ENCODE assay signal across 18 mouse cellular contexts in genomic region chr5:139206525-139206924, GRCm38 (mm10). TPM values are rescaled to one million over a fixed set of nuclear protein-coding genes. Genes with fewer than 3 reads are reported as not detected.
A peak's percentile ranks its signal among the peaks of the same experiment; 100 is the strongest.
DNase-seq lines count a peak whose midpoint lies in the region; ATAC-seq and TF ChIP-seq lines count a peak whose summit lies in the region.
"Had no signal": no experiment of that assay in that cellular context is flagged by ENCODE, and none has a peak within 500 bp of the region (broad histone marks: within the 10 kb centered on the region; RNA-seq: fewer than 3 reads in every experiment).

No protein-coding gene starts in this region.

- no peak for ATAC-seq in midbrain, embryonic 14.5 days (ENCODE audit: low FRiP score, low TSS enrichment)
- no peak for ATAC-seq in midbrain, postnatal 0 days (ENCODE audit: low FRiP score)
- no peak for ATAC-seq in erythroid progenitor cell, adult 5-6 weeks (replicated peaks; ENCODE audit: low FRiP score, poor library complexity, severe bottlenecking)
- ATAC-seq: forebrain, embryonic 13.5 days; midbrain, embryonic 13.5 days had no signal

- H3K4me1 ChIP-seq in midbrain, embryonic 14.5 days (ENCODE audit: control insufficient read depth, insufficient read depth, low read length): peaks cover 15% of the 10 kb centered on the region
- H3K4me1 ChIP-seq in midbrain, postnatal 0 days (ENCODE audit: insufficient read depth, low read length): peaks cover 7% of the 10 kb centered on the region; the same call in 1 of the 2 replicates
- H3K4me1 ChIP-seq in CH12.LX (ENCODE audit: control insufficient read depth in 1 of 2, insufficient read depth in 2 of 2): peaks cover 0 to 18% of the 10 kb centered on the region in 2 experiments; a peak in 2 of 4 replicates

- peaks cover 2% of the 10 kb centered on the region; the same call in 1 of the 2 replicates for H3K79me2 ChIP-seq in CH12.LX (replicated peaks; ENCODE audit: control insufficient read depth, extremely low read depth, insufficient read depth, poor library complexity, severe bottlenecking)

- no peak overlapping the region for H3K27ac ChIP-seq in midbrain, embryonic 14.5 days (replicated peaks; ENCODE audit: low read depth, low read length)
- no peak overlapping the region for H3K27ac ChIP-seq in midbrain, postnatal 0 days (ENCODE audit: low read depth, low read length)
- no peak overlapping the region for H3K27ac ChIP-seq in CH12.LX (ENCODE audit: insufficient read depth, low read depth)
- H3K27ac ChIP-seq: embryonic facial prominence, embryonic 15.5 days; forebrain, embryonic 13.5 days; hindbrain, embryonic 14.5 days; limb, embryonic 12.5 days; macrophage; midbrain, embryonic 13.5 days; stomach, embryonic 15.5 days had no signal

- DNase-seq in midbrain, embryonic 14.5 days: peak; percentile 6
- DNase-seq in midbrain, postnatal 0 days (ENCODE audit: low spot score): no peak
- peak; percentile 47 for DNase-seq in CD4-positive helper T cell, adult 2 months (ENCODE audit: low read depth, low spot score)
- DNase-seq in CH12.LX (ENCODE audit: extremely low read depth): no peak
- DNase-seq in naive thymus-derived CD4-positive, alpha-beta T cell, adult 2 months (ENCODE audit: low read depth): peak; percentile 24
- DNase-seq in right cerebral cortex, postnatal 10 days (ENCODE audit: low spot score in 2 of 2): no peak
- DNase-seq: adrenal gland, adult 2 months; cerebellum, adult 11-12 months; kidney, adult 2 months; lung, adult 2 months had no signal

- peaks cover 12% of the 10 kb centered on the region for H3K36me3 ChIP-seq in midbrain, embryonic 14.5 days (ENCODE audit: control insufficient read depth, insufficient read depth, low read length)
- peaks cover 16% of the 10 kb centered on the region for H3K36me3 ChIP-seq in midbrain, postnatal 0 days (ENCODE audit: insufficient read depth, low read length)
- H3K36me3 ChIP-seq in CH12.LX (replicated peaks in 1 of 2; ENCODE audit: control insufficient read depth in 1 of 2, insufficient read depth in 1 of 2, low read length in 1 of 2): peaks cover 0 to 41% of the 10 kb centered on the region in 2 experiments

- TF ChIP-seq RAD21 in CH12.LX (IDR thresholded peaks at IDR 0.05; ENCODE audit: low read depth, low read length): no peak

- 69% methylated on average over 7 of the region's 7 CpGs for WGBS in midbrain, embryonic 14.5 days
- WGBS in midbrain, postnatal 0 days: 69% methylated on average over 7 of the region's 7 CpGs

- no peak for TF ChIP-seq POLR2A in CH12.LX (IDR thresholded peaks at IDR 0.05; ENCODE audit: low read depth, low read length)

- no peak overlapping the region for H3K4me2 ChIP-seq in midbrain, embryonic 14.5 days (ENCODE audit: low read length)
- no peak overlapping the region for H3K4me2 ChIP-seq in midbrain, postnatal 0 days (ENCODE audit: low read depth, low read length, poor library complexity, severe bottlenecking)
- H3K4me2 ChIP-seq in CH12.LX (ENCODE audit: insufficient read depth, low read depth, poor library complexity, severe bottlenecking): no peak overlapping the region
- H3K4me2 ChIP-seq: embryonic facial prominence, embryonic 15.5 days; forebrain, embryonic 13.5 days; hindbrain, embryonic 14.5 days; limb, embryonic 12.5 days; midbrain, embryonic 13.5 days; stomach, embryonic 15.5 days had no signal

- no peaks in the 10 kb centered on the region for H3K27me3 ChIP-seq in midbrain, embryonic 14.5 days (ENCODE audit: control insufficient read depth, insufficient read depth, low read length)
- H3K27me3 ChIP-seq in midbrain, postnatal 0 days (ENCODE audit: insufficient read depth, low read length): no peaks in the 10 kb centered on the region
- H3K27me3 ChIP-seq in CH12.LX (replicated peaks): no peaks in the 10 kb centered on the region
- H3K27me3 ChIP-seq: embryonic facial prominence, embryonic 15.5 days; forebrain, embryonic 13.5 days; limb, embryonic 12.5 days; midbrain, embryonic 13.5 days; stomach, embryonic 15.5 days had no signal

- TF ChIP-seq EP300 in CH12.LX (IDR thresholded peaks at IDR 0.05; ENCODE audit: low read length): no peak

- no peaks in the 10 kb centered on the region for H3K9me3 ChIP-seq in midbrain, embryonic 14.5 days (ENCODE audit: control insufficient read depth, low read length)
- H3K9me3 ChIP-seq in midbrain, postnatal 0 days (ENCODE audit: low read length): no peaks in the 10 kb centered on the region
- no peaks in the 10 kb centered on the region for H3K9me3 ChIP-seq in CH12.LX (replicated peaks; ENCODE audit: low read length)
- H3K9me3 ChIP-seq: embryonic facial prominence, embryonic 15.5 days; forebrain, embryonic 13.5 days; limb, embryonic 12.5 days; midbrain, embryonic 13.5 days; stomach, embryonic 15.5 days had no signal

- TF ChIP-seq CTCF in midbrain, postnatal 0 days (IDR thresholded peaks at IDR 0.05): no peak
- TF ChIP-seq CTCF in CH12.LX (conservative IDR thresholded peaks at IDR 0.05 in 1 of 2, IDR thresholded peaks at IDR 0.05 in 1 of 2; ENCODE audit: low read depth in 2 of 2, low read length in 2 of 2): no peak

- no peak overlapping the region for H3K4me3 ChIP-seq in midbrain, embryonic 14.5 days (replicated peaks; ENCODE audit: low read depth, low read length)
- H3K4me3 ChIP-seq in midbrain, postnatal 0 days (ENCODE audit: low read depth, low read length): no peak overlapping the region
- H3K4me3 ChIP-seq in CH12.LX (replicated peaks in 1 of 3; ENCODE audit: low read depth in 2 of 3, low read length in 2 of 3, poor library complexity in 1 of 3): no peak overlapping the region
- H3K4me3 ChIP-seq: embryonic facial prominence, embryonic 15.5 days; forebrain, embryonic 13.5 days; limb, embryonic 12.5 days; midbrain, embryonic 13.5 days; stomach, embryonic 15.5 days had no signal

- dilution Hi-C loops in CH12.LX (cut with MboI; ENCODE audit: extremely low pct_ligation_motif_present, extremely low pct_unique_long_range_greater_than_20kb, low sequenced_read_pairs): no loop called here

- H3K9ac ChIP-seq in midbrain, embryonic 14.5 days (replicated peaks; ENCODE audit: low read length): 0 out of 2 replicates have a peak overlapping the region, but pooled peaks have one; percentile 12
- H3K9ac ChIP-seq in midbrain, postnatal 0 days (replicated peaks; ENCODE audit: low read length, poor library complexity, severe bottlenecking): no peak overlapping the region
- H3K9ac ChIP-seq in CH12.LX (ENCODE audit: insufficient read depth, low read depth): no peak overlapping the region
- H3K9ac ChIP-seq: embryonic facial prominence, embryonic 15.5 days; forebrain, embryonic 13.5 days; hindbrain, embryonic 14.5 days; limb, embryonic 12.5 days; midbrain, embryonic 13.5 days; stomach, embryonic 15.5 days had no signal

- in situ Hi-C loops in CH12.LX (cut with MboI; ENCODE audit: low pct_ligation_motif_present, low pct_unique_long_range_greater_than_20kb, low sequenced_read_pairs): no loop called here

TF ChIP-seq in CH12.LX, 34 proteins besides CTCF, POLR2A, EP300 and RAD21:
- TF ChIP-seq CHD1 (IDR thresholded peaks at IDR 0.05; ENCODE audit: low read depth, low read length): no peak
- no peak for TF ChIP-seq HCFC1 (IDR thresholded peaks at IDR 0.05; ENCODE audit: low read depth, low read length)
- TF ChIP-seq UBTF (IDR thresholded peaks at IDR 0.05; ENCODE audit: low read depth, low read length): 0 out of 2 replicates have a peak, but pooled peaks have one; percentile 87
- peak; percentile 75; the same call in 1 of the 2 replicates for TF ChIP-seq TBP (conservative IDR thresholded peaks at IDR 0.05; ENCODE audit: low read depth, low read length)

RNA-seq across cellular contexts. Expression of gene Sun1, which starts 6.1 kb away (rescaled TPM):
- polyA plus RNA-seq in midbrain, embryonic 14.5 days (2014; fragmentation: Nextera tagmentation; extraction: Ambion mirVana): 41.8 and 48.3 TPM in 2 replicates
- total RNA-seq in midbrain, postnatal 0 days (2014; rRNA removed): 63.6 and 75.0 TPM in 2 replicates
- polyA plus RNA-seq in midbrain, postnatal 0 days (2015; fragmentation: Nextera tagmentation; extraction: Ambion mirVana): 32.1 and 35.3 TPM in 2 replicates
- 16.7 and 18.5 TPM in 2 replicates for total RNA-seq in CH12.LX (2012; rRNA removed)
- total RNA-seq in CH12.LX (2014; rRNA removed): 12.2 and 12.9 TPM in 2 replicates
- 8.7 and 10.1 TPM in 2 replicates for polyA plus RNA-seq in CH12.LX (2012; ENCODE audit: insufficient read length, low read depth)
- total RNA-seq in erythroid progenitor cell, adult 5-6 weeks (2015; ENCODE audit: low replicate concordance): 77.5 and 111 TPM in 2 replicates
- 99.6 and 190 TPM in 2 replicates for total RNA-seq in erythroid progenitor cell, adult 5-6 weeks (2017; ENCODE audit: low replicate concordance)

RNA-seq across cellular contexts. Expression of gene Get4, which starts 45.6 kb away (rescaled TPM):
- 113 and 119 TPM in 2 replicates for polyA plus RNA-seq in midbrain, embryonic 14.5 days (2014; fragmentation: Nextera tagmentation; extraction: Ambion mirVana)
- total RNA-seq in midbrain, postnatal 0 days (2014; rRNA removed): 48.5 and 48.9 TPM in 2 replicates
- polyA plus RNA-seq in midbrain, postnatal 0 days (2015; fragmentation: Nextera tagmentation; extraction: Ambion mirVana): 135 and 142 TPM in 2 replicates
- total RNA-seq in CH12.LX (2012; rRNA removed) (91.4 and 93.9 TPM in 2 replicates), CH12.LX (2014; rRNA removed) (96.4 and 103 TPM in 2 replicates)
- 140 and 164 TPM in 2 replicates for polyA plus RNA-seq in CH12.LX (2012; ENCODE audit: insufficient read length, low read depth)
- total RNA-seq in erythroid progenitor cell, adult 5-6 weeks (2015; ENCODE audit: low replicate concordance): 35.6 and 36.4 TPM in 2 replicates
- 21.9 and 36.6 TPM in 2 replicates for total RNA-seq in erythroid progenitor cell, adult 5-6 weeks (2017; ENCODE audit: low replicate concordance)

RNA-seq across cellular contexts. Expression of gene Dnaaf5, which starts 56.5 kb away (rescaled TPM):
- polyA plus RNA-seq in midbrain, embryonic 14.5 days (2014; fragmentation: Nextera tagmentation; extraction: Ambion mirVana): 2.9 and 4.0 TPM in 2 replicates
- 11.6 and 14.0 TPM in 2 replicates for total RNA-seq in midbrain, postnatal 0 days (2014; rRNA removed)
- 1.9 and 2.9 TPM in 2 replicates for polyA plus RNA-seq in midbrain, postnatal 0 days (2015; fragmentation: Nextera tagmentation; extraction: Ambion mirVana)
- total RNA-seq in CH12.LX (2012; rRNA removed) (17.6 and 21.7 TPM in 2 replicates), CH12.LX (2014; rRNA removed) (13.8 and 17.9 TPM in 2 replicates)
- 22.9 and 25.2 TPM in 2 replicates for polyA plus RNA-seq in CH12.LX (2012; ENCODE audit: insufficient read length, low read depth)
- total RNA-seq in erythroid progenitor cell, adult 5-6 weeks (2015; ENCODE audit: low replicate concordance): 1.7 and 1.8 TPM in 2 replicates
- total RNA-seq in erythroid progenitor cell, adult 5-6 weeks (2017; ENCODE audit: low replicate concordance): 2.6 and 3.6 TPM in 2 replicates

RNA-seq across cellular contexts. Expression of gene Prkar1b, which starts 56.7 kb away (rescaled TPM):
- 169 and 190 TPM in 2 replicates for polyA plus RNA-seq in midbrain, embryonic 14.5 days (2014; fragmentation: Nextera tagmentation; extraction: Ambion mirVana)
- total RNA-seq in midbrain, postnatal 0 days (2014; rRNA removed): 312 and 397 TPM in 2 replicates
- 415 and 445 TPM in 2 replicates for polyA plus RNA-seq in midbrain, postnatal 0 days (2015; fragmentation: Nextera tagmentation; extraction: Ambion mirVana)
- total RNA-seq in CH12.LX (2012; rRNA removed) (not detected in 2 replicates), CH12.LX (2014; rRNA removed) (not detected in 2 replicates)
- not detected in 2 replicates for polyA plus RNA-seq in CH12.LX (2012; ENCODE audit: insufficient read length, low read depth)
- 0.72 TPM in 1 of 2 replicates, not detected in the other for total RNA-seq in erythroid progenitor cell, adult 5-6 weeks (2015; ENCODE audit: low replicate concordance)
- 0.08 TPM in 1 of 2 replicates, not detected in the other for total RNA-seq in erythroid progenitor cell, adult 5-6 weeks (2017; ENCODE audit: low replicate concordance)

Comparison
In these comparisons a context has a peak if more than half of its experiments do, and no peak if none do; other contexts are left out.
1. DNase-seq: peak in midbrain, embryonic 14.5 days (single experiment), CD4-positive helper T cell, adult 2 months (single experiment) and naive thymus-derived CD4-positive, alpha-beta T cell, adult 2 months (single experiment); none in midbrain, postnatal 0 days (single experiment), CH12.LX (single experiment) and right cerebral cortex, postnatal 10 days (0 of 2).